Mouse (Mus musculus) ES-E14 (cell line): ENCODE results near the gene Actr3b. TPM values are rescaled to one million over a fixed set of nuclear protein-coding genes. Genes with fewer than 3 reads are reported as not detected.

Experiments
- DNase-seq: peaks from one replicate; pipeline ENCODE4 v3.0.0-alpha.2; 2013; ENCODE audit warnings: low read depth, low spot score
- H3K27ac ChIP-seq: 2 replicates; pipeline ENCODE4 v1.5.1; 2012; ENCODE audit warnings: low read depth, mild to moderate bottlenecking, low read length, moderate library complexity, mixed read lengths; ENCODE audit not compliant: poor library complexity, insufficient read depth, severe bottlenecking
- H3K36me3 ChIP-seq: 2 replicates; pipeline ENCODE4 v1.6.1; 2012; ENCODE audit warnings: mild to moderate bottlenecking, low read length, moderate library complexity, mixed read lengths; ENCODE audit not compliant: control insufficient read depth, poor library complexity, insufficient read depth, severe bottlenecking
- H3K4me1 ChIP-seq, 2 experiments: fragments of 150-350 bp in 1 of 2; sonication (generic) in 1 of 2; 2 replicates each; pipeline ENCODE4 v1.6.1; 2012; ENCODE audit warnings: low read length in 2 of 2, mild to moderate bottlenecking in 1 of 2, mixed read lengths in 1 of 2; ENCODE audit not compliant: control insufficient read depth in 2 of 2, insufficient read depth in 2 of 2, poor library complexity in 1 of 2
- H3K4me3 ChIP-seq, 2 experiments: fragments of 150-350 bp in 1 of 2; sonication (generic) in 1 of 2; 2 replicates each; pipeline ENCODE4 v1.5.1; 2012; ENCODE audit warnings: low read length in 2 of 2, low read depth in 1 of 2, mild to moderate bottlenecking in 1 of 2, mixed read lengths in 1 of 2; ENCODE audit not compliant: insufficient read depth in 1 of 2, poor library complexity in 1 of 2, severe bottlenecking in 1 of 2
- H3K9ac ChIP-seq: 2 replicates; pipeline ENCODE4 v1.6.1; 2012; ENCODE audit warnings: low read depth, mild to moderate bottlenecking, low read length, mixed read lengths; ENCODE audit not compliant: poor library complexity, insufficient read depth, severe bottlenecking
- H3K9me3 ChIP-seq: fragments of 150-350 bp; sonication (generic); 2 replicates; pipeline ENCODE4 v1.6.1; 2012; ENCODE audit warnings: low read depth, mild to moderate bottlenecking, low read length; ENCODE audit not compliant: control insufficient read depth, insufficient read depth
- CHD2 ChIP-seq: IDR thresholded peaks from 2 replicates; pipeline ENCODE4 v1.6.1; 2014; ENCODE audit warnings: mild to moderate bottlenecking, low read depth, low read length, inconsistent platforms
- HCFC1 ChIP-seq: IDR thresholded peaks from 2 replicates; pipeline ENCODE4 v1.6.1; 2012; ENCODE audit warnings: low read length, inconsistent platforms, borderline replicate concordance; ENCODE audit not compliant: insufficient read depth
- MAFK ChIP-seq: IDR thresholded peaks from 2 replicates; pipeline ENCODE4 v1.6.1; 2014; ENCODE audit warnings: mild to moderate bottlenecking, low read depth, low read length, inconsistent platforms; ENCODE audit not compliant: insufficient read depth
- ZC3H11A ChIP-seq: IDR thresholded peaks from 2 replicates; pipeline ENCODE4 v1.6.1; 2012; ENCODE audit warnings: low read depth, mild to moderate bottlenecking, inconsistent platforms, low read length, borderline replicate concordance
- ZNF384 ChIP-seq: IDR thresholded peaks from 2 replicates; pipeline ENCODE4 v1.6.1; 2012; ENCODE audit warnings: low read depth, low read length, inconsistent platforms
- in situ Hi-C, 2 experiments: fragments of 600-800 bp; cut with MboI; formaldehyde crosslinking; loops; one replicate each; pipeline ENCODE4 v1.15.1; 2025; ENCODE audit warnings: low sequenced_read_pairs in 2 of 2, inconsistent platforms in 1 of 2; ENCODE audit not compliant: unreplicated experiment in 2 of 2
- total RNA-seq: library from RNA; depleted of rRNA; stranded (reverse); fragments of 300-350 nt; gene quantifications from 2 replicates; pipeline ENCODE4 v1.2.3, GENCODE M21; 2012

Actr3b gene
- total RNA-seq, 1 experiment = 9.6 TPM

DNA sequence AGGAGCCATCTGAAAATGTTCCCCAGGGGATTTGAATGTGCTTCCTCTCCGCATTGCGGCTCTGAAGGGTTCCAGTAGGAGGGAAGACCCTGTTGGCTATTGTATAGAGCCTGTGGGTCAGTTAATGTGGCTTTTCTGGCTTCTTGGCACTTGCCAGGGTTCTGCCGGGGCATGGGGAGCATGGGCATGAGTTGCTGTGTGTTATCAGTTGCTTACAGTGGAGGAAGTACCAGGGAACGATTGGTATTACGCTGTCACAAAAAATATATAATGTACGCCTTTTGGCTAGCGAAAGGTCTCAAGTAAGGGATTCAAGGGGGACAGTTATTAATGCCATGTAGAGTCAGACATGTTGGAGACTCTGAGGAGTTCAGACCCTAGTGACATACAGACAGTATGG is 87.4 kb downstream of the Actr3b start:
- no peak overlapping the region for H3K9ac ChIP-seq
- in situ Hi-C loops = no loop called here
- H3K9me3 ChIP-seq = no peaks in the 10 kb centered on the region
- peaks cover 2% of the 10 kb centered on the region; the same call in 1 of the 2 replicates for H3K36me3 ChIP-seq
- H3K27ac ChIP-seq = no peak overlapping the region
- no peak overlapping the region for H3K4me3 ChIP-seq
- no peaks in the 10 kb centered on the region for H3K4me1 ChIP-seq
- TF ChIP-seq ZC3H11A = no peak
- TF ChIP-seq ZNF384 = no peak
- TF ChIP-seq CHD2 = no peak
- TF ChIP-seq MAFK = no peak
- TF ChIP-seq HCFC1 = no peak
- DNase-seq = no peak

DNA sequence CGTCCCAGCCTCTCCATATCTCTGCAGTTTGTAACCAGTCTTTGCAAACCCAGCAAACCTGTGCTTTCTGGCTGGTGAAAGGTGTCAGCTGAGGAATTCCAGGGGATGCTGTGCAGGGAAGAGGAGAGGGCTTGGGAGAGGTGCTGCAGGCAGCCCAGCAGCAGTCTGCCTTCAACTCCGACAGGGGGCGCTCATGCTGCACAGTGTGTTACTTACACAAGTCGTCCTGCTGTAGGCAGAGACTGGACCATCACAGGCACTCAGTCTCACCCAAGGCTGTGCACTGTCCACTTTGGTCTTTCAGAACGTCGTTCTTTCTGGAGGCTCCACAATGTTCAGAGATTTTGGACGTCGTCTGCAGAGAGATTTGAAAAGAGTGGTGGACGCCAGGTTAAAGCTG is 88.3 kb downstream of the Actr3b start:
- Histone ChIP-seq H3K36me3 (peaks cover 2% of the 10 kb centered on the region; the same call in 1 of the 2 replicates), H3K27ac (no peak overlapping the region), H3K4me1 (no peaks in the 10 kb centered on the region), H3K9ac (no peak overlapping the region), H3K9me3 (no peaks in the 10 kb centered on the region), H3K4me3 (no peak overlapping the region)
- in situ Hi-C loops = no loop called here
- no peak for TF ChIP-seq MAFK
- no peak for TF ChIP-seq HCFC1
- no peak for TF ChIP-seq CHD2
- TF ChIP-seq ZC3H11A = no peak
- TF ChIP-seq ZNF384 = no peak
- peak; percentile 42 for DNase-seq

DNA sequence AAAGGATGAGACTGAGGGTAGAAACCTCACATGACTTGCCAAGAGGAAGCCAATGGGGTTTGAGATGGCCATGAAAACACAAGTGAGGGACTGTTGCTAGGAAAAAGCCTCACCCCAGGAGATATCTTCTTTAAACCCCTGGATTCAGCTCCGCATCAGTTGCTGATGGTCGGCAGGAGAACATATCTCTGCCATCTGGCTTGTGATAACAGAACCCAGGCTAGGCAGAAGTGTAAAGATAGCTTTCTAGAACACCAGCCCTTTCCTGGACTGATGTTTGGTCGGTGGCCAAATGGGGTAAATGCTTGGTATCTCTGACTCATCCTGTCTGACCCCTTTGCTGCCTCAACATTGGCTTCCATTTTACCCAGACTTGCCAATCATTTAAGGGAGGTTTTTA is 106.4 kb downstream of the Actr3b start:
- Histone ChIP-seq H3K4me1 (no peaks in the 10 kb centered on the region), H3K9me3 (no peaks in the 10 kb centered on the region), H3K27ac (no peak overlapping the region), H3K36me3 (no peaks in the 10 kb centered on the region), H3K4me3 (no peak overlapping the region), H3K9ac (no peak overlapping the region)
- no peak for DNase-seq
- in situ Hi-C loops = no loop called here
- TF ChIP-seq HCFC1 (no peak), CHD2 (no peak), ZC3H11A (no peak), MAFK (no peak), ZNF384 (no peak)

DNA sequence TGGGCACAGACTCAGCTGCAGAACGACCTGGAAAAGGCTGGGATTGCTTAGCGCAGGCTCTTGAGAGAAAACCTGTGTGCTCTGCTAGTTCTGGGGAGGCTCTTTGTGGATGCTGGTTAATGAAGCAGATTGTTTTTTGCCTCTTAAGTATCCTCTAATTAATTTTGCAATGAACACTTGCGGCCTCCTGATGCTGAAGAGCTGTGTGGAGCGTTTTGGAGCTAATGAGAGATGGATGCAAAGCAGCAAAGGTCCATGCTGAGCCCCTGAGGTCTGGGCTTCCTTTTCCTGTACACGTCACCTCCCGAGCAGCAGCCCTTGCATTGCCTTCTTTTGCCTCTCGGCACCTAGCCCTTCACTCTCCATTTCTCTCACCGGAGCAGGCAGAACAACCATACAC is 110.1 kb downstream of the Actr3b start:
- Histone ChIP-seq H3K27ac (no peak overlapping the region), H3K4me1 (no peaks in the 10 kb centered on the region), H3K9ac (no peak overlapping the region), H3K9me3 (no peaks in the 10 kb centered on the region), H3K36me3 (no peaks in the 10 kb centered on the region), H3K4me3 (no peak overlapping the region)
- DNase-seq = no peak
- in situ Hi-C loops = no loop called here
- TF ChIP-seq ZNF384 = no peak
- no peak for TF ChIP-seq HCFC1
- no peak for TF ChIP-seq ZC3H11A
- TF ChIP-seq MAFK = no peak
- no peak for TF ChIP-seq CHD2

DNA sequence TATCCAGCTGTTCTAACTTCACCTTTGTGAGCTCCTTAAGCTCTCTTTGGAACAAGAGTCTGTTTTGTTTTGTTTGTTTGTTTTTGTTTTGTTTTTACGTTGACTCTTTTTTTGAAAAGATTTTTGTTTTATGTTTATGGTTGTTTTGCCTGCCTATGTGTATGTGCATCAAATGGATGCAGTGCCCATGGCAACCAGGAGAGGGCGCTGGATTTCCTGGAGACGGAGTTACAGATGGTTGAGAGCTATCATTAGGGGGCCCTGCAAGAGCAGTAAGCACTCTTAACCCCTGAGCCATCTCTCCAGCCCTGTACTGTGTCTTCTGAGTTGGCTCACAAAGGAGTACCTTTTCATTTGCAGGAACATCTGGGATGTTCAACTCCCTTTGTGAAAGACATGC is 110.8 kb downstream of the Actr3b start:
- Histone ChIP-seq H3K36me3 (no peaks in the 10 kb centered on the region), H3K9ac (no peak overlapping the region), H3K4me1 (no peaks in the 10 kb centered on the region), H3K27ac (no peak overlapping the region), H3K9me3 (no peaks in the 10 kb centered on the region), H3K4me3 (no peak overlapping the region)
- in situ Hi-C loops = no loop called here
- DNase-seq = no peak
- TF ChIP-seq MAFK (no peak), ZNF384 (no peak), ZC3H11A (no peak), HCFC1 (no peak), CHD2 (no peak)
